Mouse (Mus musculus): ENCODE results near the gene Grik3.

GRCm38 (mm10) chr4:125564008-125564710 is 73.7 kb downstream of the Grik3 start:
- TF ChIP-seq CTCF (IDR thresholded peaks at IDR 0.05; ENCODE audit: borderline replicate concordance, insufficient read depth, low read length) (no peak), POLR2A (IDR thresholded peaks at IDR 0.05; ENCODE audit: low read depth, low read length) (no peak)

All from embryonic fibroblast, embryonic 13.5 days (primary cell).